Comparison of ENCODE assay signal across 24 mouse cellular contexts in the genomic region with DNA sequence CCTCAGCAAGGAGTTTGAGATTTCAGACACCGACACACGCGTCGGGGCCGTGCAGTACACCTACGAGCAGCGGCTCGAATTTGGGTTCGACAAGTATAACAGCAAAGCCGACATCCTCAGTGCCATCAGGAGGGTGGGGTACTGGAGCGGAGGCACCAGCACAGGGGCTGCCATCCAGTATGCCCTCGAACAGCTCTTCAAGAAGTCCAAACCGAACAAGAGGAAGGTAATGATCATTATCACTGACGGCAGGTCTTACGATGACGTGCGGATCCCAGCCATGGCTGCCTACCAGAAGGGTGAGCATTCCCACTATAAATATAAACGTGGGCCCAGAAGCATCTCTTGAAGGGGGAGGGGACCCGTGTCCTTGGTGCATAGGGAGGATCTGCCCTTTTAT.
A peak's percentile ranks its signal among the peaks of the same experiment; 100 is the strongest.
DNase-seq lines count a peak whose midpoint lies in the region; ATAC-seq and TF ChIP-seq lines count a peak whose summit lies in the region.
"Had no signal": no experiment of that assay in that cellular context is flagged by ENCODE, and none has a peak within 500 bp of the region (broad histone marks: within the 10 kb centered on the region; RNA-seq: fewer than 3 reads in every experiment).

No protein-coding gene starts in this region.

- no peak for TF ChIP-seq POLR2A in ES-Bruce4 (IDR thresholded peaks at IDR 0.05; ENCODE audit: insufficient read depth, low read length)

- H3K4me2 ChIP-seq in intestine, embryonic 16.5 days (ENCODE audit: low read depth, low read length), result no peak overlapping the region
- H3K4me2 ChIP-seq: embryonic facial prominence, embryonic 12.5 days; forebrain, embryonic 13.5 days; forebrain, embryonic 15.5 days had no signal

- H3K27me3 ChIP-seq in heart, embryonic 10.5 days (ENCODE audit: insufficient read depth, poor library complexity, severe bottlenecking), result no peaks in the 10 kb centered on the region
- peaks cover 16% of the 10 kb centered on the region for H3K27me3 ChIP-seq in E14TG2a.4 (ENCODE audit: insufficient read depth, low read length)
- no peaks in the 10 kb centered on the region for H3K27me3 ChIP-seq in ES-Bruce4 (ENCODE audit: control insufficient read depth, insufficient read depth, low read length, poor library complexity, severe bottlenecking)
- H3K27me3 ChIP-seq in limb, embryonic 10.5 days (ENCODE audit: low read depth, poor library complexity, severe bottlenecking), result no peaks in the 10 kb centered on the region
- no peaks in the 10 kb centered on the region for H3K27me3 ChIP-seq in intestine, embryonic 16.5 days (replicated peaks; ENCODE audit: control insufficient read depth, insufficient read depth, low read length)
- H3K27me3 ChIP-seq: embryonic facial prominence, embryonic 12.5 days; forebrain, embryonic 13.5 days; forebrain, embryonic 15.5 days; Patski had no signal

- 93% methylated on average over 19 of the region's 19 CpGs for WGBS in heart, embryonic 10.5 days
- WGBS in limb, embryonic 10.5 days, result 94% methylated on average over 19 of the region's 19 CpGs
- 95% methylated on average over 19 of the region's 19 CpGs for WGBS in intestine, embryonic 16.5 days

- H3K36me3 ChIP-seq in heart, embryonic 10.5 days, result no peaks in the 10 kb centered on the region
- H3K36me3 ChIP-seq in E14TG2a.4 (ENCODE audit: insufficient read depth, low read length), result no peaks in the 10 kb centered on the region
- H3K36me3 ChIP-seq in ES-Bruce4 (ENCODE audit: control insufficient read depth, insufficient read depth, low read length, poor library complexity, severe bottlenecking), result no peaks in the 10 kb centered on the region
- H3K36me3 ChIP-seq in limb, embryonic 10.5 days, result no peaks in the 10 kb centered on the region
- no peaks in the 10 kb centered on the region for H3K36me3 ChIP-seq in intestine, embryonic 16.5 days (ENCODE audit: control insufficient read depth, insufficient read depth, low read length)
- H3K36me3 ChIP-seq: embryonic facial prominence, embryonic 10.5 days; embryonic facial prominence, embryonic 12.5 days; forebrain, embryonic 15.5 days; G1E had no signal

- no peak overlapping the region for H3K27ac ChIP-seq in heart, embryonic 10.5 days
- no peak overlapping the region for H3K27ac ChIP-seq in ES-Bruce4 (ENCODE audit: insufficient read depth, low read length)
- no peak overlapping the region for H3K27ac ChIP-seq in limb, embryonic 10.5 days
- no peak overlapping the region for H3K27ac ChIP-seq in intestine, embryonic 16.5 days (ENCODE audit: low read length)
- H3K27ac ChIP-seq: embryonic facial prominence, embryonic 10.5 days; embryonic facial prominence, embryonic 12.5 days; forebrain, embryonic 13.5 days; forebrain, embryonic 15.5 days had no signal

- TF ChIP-seq CTCF in E14TG2a.4 (conservative IDR thresholded peaks at IDR 0.05; ENCODE audit: low read length) (no peak), ES-Bruce4 (IDR thresholded peaks at IDR 0.05; ENCODE audit: low read depth, low read length) (no peak)

- no peak for TF ChIP-seq EP300 in ES-Bruce4 (IDR thresholded peaks at IDR 0.05; ENCODE audit: insufficient read depth, low read depth, low read length)

- DNase-seq in heart, embryonic 10.5 days (ENCODE audit: low spot score), result peak; percentile 71
- no peak for DNase-seq in heart, adult 9 months (ENCODE audit: low spot score in 2 of 2)
- peak; percentile 15 for DNase-seq in limb, embryonic 10.5 days (ENCODE audit: low spot score)
- no peak for DNase-seq in retina, embryonic 14.5 days (ENCODE audit: low spot score)
- no peak for DNase-seq in layer of hippocampus, adult 8-10 months (ENCODE audit: low spot score in 2 of 2)
- DNase-seq: adrenal gland, adult 2 months; adrenal gland, postnatal 10 days; adrenal gland, postnatal 25 days; cerebellum, adult 11-12 months; cerebellum, adult 2 months; cerebellum, adult 9-10 months; cerebellum, postnatal 10 days; cerebellum, postnatal 25 days; forebrain, postnatal 0 days had no signal

- no peaks in the 10 kb centered on the region for H3K9me3 ChIP-seq in heart, embryonic 10.5 days
- H3K9me3 ChIP-seq in E14TG2a.4 (ENCODE audit: low read length) (no peaks in the 10 kb centered on the region), ES-Bruce4 (replicated peaks; ENCODE audit: control insufficient read depth, insufficient read depth, low read length, poor library complexity, severe bottlenecking) (no peaks in the 10 kb centered on the region)
- no peaks in the 10 kb centered on the region for H3K9me3 ChIP-seq in limb, embryonic 10.5 days (replicated peaks)
- H3K9me3 ChIP-seq in intestine, embryonic 16.5 days (ENCODE audit: control insufficient read depth, low read length), result no peaks in the 10 kb centered on the region
- H3K9me3 ChIP-seq: embryonic facial prominence, embryonic 10.5 days; forebrain, embryonic 13.5 days; forebrain, embryonic 15.5 days; G1E had no signal

- no peak overlapping the region for H3K4me3 ChIP-seq in heart, embryonic 10.5 days
- H3K4me3 ChIP-seq in E14TG2a.4 (replicated peaks; ENCODE audit: low read length) (peak overlapping the region; percentile 66), ES-Bruce4 (ENCODE audit: low read depth, low read length) (peak overlapping the region; percentile 10)
- H3K4me3 ChIP-seq in limb, embryonic 10.5 days, result no peak overlapping the region
- no peak overlapping the region for H3K4me3 ChIP-seq in intestine, embryonic 16.5 days (ENCODE audit: low read length)
- H3K4me3 ChIP-seq: embryonic facial prominence, embryonic 10.5 days; embryonic facial prominence, embryonic 12.5 days; forebrain, embryonic 13.5 days; forebrain, embryonic 15.5 days had no signal

- H3K9ac ChIP-seq in ES-Bruce4 (ENCODE audit: low read depth, poor library complexity, severe bottlenecking), result no peak overlapping the region
- H3K9ac ChIP-seq in intestine, embryonic 16.5 days (ENCODE audit: low read depth, low read length), result no peak overlapping the region
- H3K9ac ChIP-seq: embryonic facial prominence, embryonic 12.5 days; forebrain, embryonic 13.5 days; forebrain, embryonic 15.5 days; forebrain, postnatal 0 days had no signal

- H3K4me1 ChIP-seq in heart, embryonic 10.5 days, result 0 out of 2 replicates have a peak, but pooled peaks cover 2% of the 10 kb centered on the region
- H3K4me1 ChIP-seq in E14TG2a.4 (replicated peaks; ENCODE audit: low read depth, low read length), result peaks cover 10% of the 10 kb centered on the region; the same call in 1 of the 2 replicates
- no peaks in the 10 kb centered on the region for H3K4me1 ChIP-seq in ES-Bruce4 (ENCODE audit: control insufficient read depth, insufficient read depth, low read length)
- H3K4me1 ChIP-seq in limb, embryonic 10.5 days, result no peaks in the 10 kb centered on the region
- H3K4me1 ChIP-seq in intestine, embryonic 16.5 days (ENCODE audit: control insufficient read depth, insufficient read depth, low read length), result no peaks in the 10 kb centered on the region
- H3K4me1 ChIP-seq: embryonic facial prominence, embryonic 10.5 days; embryonic facial prominence, embryonic 12.5 days; forebrain, embryonic 13.5 days; forebrain, embryonic 15.5 days had no signal

- ATAC-seq in intestine, embryonic 16.5 days, result no peak
- ATAC-seq: activated CD4-positive, CD25-positive, alpha-beta regulatory T cell, adult 4 months; forebrain, embryonic 13.5 days; forebrain, embryonic 15.5 days; forebrain, postnatal 0 days; Patski had no signal

Comparison
In these comparisons a context has a peak if more than half of its experiments do, and no peak if none do; other contexts are left out.
1. DNase-seq: peak in heart, embryonic 10.5 days (single experiment) and limb, embryonic 10.5 days (single experiment); none in heart, adult 9 months (0 of 2), retina, embryonic 14.5 days (single experiment) and layer of hippocampus, adult 8-10 months (0 of 2).
2. H3K4me3 ChIP-seq: peak in E14TG2a.4 (single experiment) and ES-Bruce4 (single experiment); none in heart, embryonic 10.5 days (single experiment), limb, embryonic 10.5 days (single experiment) and intestine, embryonic 16.5 days (single experiment).